Mouse (Mus musculus) hindbrain, embryonic 12.5 days (tissue): ENCODE measurements around the gene Gm49320. TPM values are rescaled to one million over a fixed set of nuclear protein-coding genes. Genes with fewer than 3 reads are reported as not detected.
A peak's percentile ranks its signal among the peaks of the same experiment; 100 is the strongest.

Experiments used
- ATAC-seq: fragments of 200-750 bp; cut with Nextera tagmentation; 2 replicates; pipeline ENCODE4 v1.8.0; 2017; ENCODE audit warnings: moderate TSS enrichment; ENCODE audit not compliant: low FRiP score
- H3K27ac ChIP-seq: fragments of 300-500 bp; sonication (generic); 2 replicates; pipeline ENCODE4 v1.5.1; 2016; ENCODE audit warnings: mild to moderate bottlenecking
- H3K27me3 ChIP-seq: fragments of 300-500 bp; sonication (generic); 2 replicates; pipeline ENCODE4 v1.6.1; 2016; ENCODE audit warnings: mild to moderate bottlenecking
- H3K36me3 ChIP-seq: fragments of 300-500 bp; sonication (generic); 2 replicates; pipeline ENCODE4 v1.6.1; 2016; ENCODE audit warnings: mild to moderate bottlenecking
- H3K4me1 ChIP-seq: fragments of 300-500 bp; sonication (generic); 2 replicates; pipeline ENCODE4 v1.6.1; 2016
- H3K4me2 ChIP-seq: fragments of 300-500 bp; sonication (generic); replicated peaks from 2 replicates; pipeline ENCODE4 v1.6.1; 2016; ENCODE audit warnings: mild to moderate bottlenecking
- H3K4me3 ChIP-seq: fragments of 300-500 bp; sonication (generic); 2 replicates; pipeline ENCODE4 v1.5.1; 2016; ENCODE audit warnings: mild to moderate bottlenecking
- H3K9ac ChIP-seq: fragments of 300-500 bp; sonication (generic); 2 replicates; pipeline ENCODE4 v1.6.1; 2016; ENCODE audit warnings: mild to moderate bottlenecking, moderate library complexity
- H3K9me3 ChIP-seq: fragments of 300-500 bp; sonication (generic); replicated peaks from 2 replicates; pipeline ENCODE4 v1.6.1; 2016; ENCODE audit warnings: mild to moderate bottlenecking
- WGBS: fragments of 180-500 bp; shearing (Covaris S2); methylation state at CpG from one replicate; pipeline ENCODE4 v1.1.7; 2016; 5-methylcytosine and 5-hydroxymethylcytosine counted together
- polyA plus RNA-seq: library from polyadenylated mRNA; unstranded; fragments of >200 nt; fragmentation: Nextera tagmentation; extraction: Ambion mirVana; gene quantifications from 2 replicates; pipeline ENCODE4 v1.2.1, GENCODE M21; 2016

The Gm49320 gene
- polyA plus RNA-seq, 1 experiment from 2014 or later: 1.4 TPM

- Histone ChIP-seq H3K36me3 (no peaks in the 10 kb centered on the region), H3K27ac (no peak overlapping the region), H3K4me3 (no peak overlapping the region), H3K4me1 (peaks cover 6% of the 10 kb centered on the region), H3K9ac (no peak overlapping the region), H3K9me3 (no peaks in the 10 kb centered on the region), H3K4me2 (no peak overlapping the region), H3K27me3 (peaks cover 29% of the 10 kb centered on the region)
- no peak for ATAC-seq
- 63% methylated on average over 10 of the region's 10 CpGs for WGBS
Observed at GRCm38 (mm10) chr8:4230612-4231351, 7.9 kb upstream of the Gm49320 start.

DNA sequence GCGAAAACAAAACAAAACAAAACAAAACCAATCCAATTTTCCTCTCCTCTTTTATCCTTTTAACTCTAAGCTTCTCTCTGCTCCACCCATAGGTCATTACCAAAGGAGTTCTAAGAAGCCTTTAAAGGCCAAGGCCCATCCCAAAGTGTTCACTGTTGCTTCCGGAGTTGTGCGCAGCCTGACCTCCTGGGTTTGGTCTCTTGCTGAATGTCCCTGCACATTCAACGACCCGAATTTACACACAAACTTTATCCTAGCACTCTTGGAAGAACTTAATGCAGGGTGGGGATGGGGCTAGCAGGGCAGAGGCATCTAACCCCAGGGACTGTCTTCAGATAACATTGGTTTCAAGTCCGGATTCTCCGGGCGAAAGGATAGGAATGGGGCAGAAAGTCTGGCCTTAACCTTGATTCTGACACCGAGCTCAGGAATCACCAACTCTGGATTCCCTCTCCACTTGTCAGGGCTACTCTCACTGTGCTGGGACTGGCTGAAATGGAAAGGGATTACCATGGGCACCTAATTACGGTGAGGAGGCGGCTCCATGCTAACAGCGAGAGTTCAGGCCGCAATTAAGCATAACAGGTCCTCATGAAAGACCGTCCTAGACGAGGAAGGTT is 741 bp upstream of the Gm49320 start:
- whole genome bisulfite sequencing: 20% methylated on average over 15 of the region's 15 CpGs

DNA sequence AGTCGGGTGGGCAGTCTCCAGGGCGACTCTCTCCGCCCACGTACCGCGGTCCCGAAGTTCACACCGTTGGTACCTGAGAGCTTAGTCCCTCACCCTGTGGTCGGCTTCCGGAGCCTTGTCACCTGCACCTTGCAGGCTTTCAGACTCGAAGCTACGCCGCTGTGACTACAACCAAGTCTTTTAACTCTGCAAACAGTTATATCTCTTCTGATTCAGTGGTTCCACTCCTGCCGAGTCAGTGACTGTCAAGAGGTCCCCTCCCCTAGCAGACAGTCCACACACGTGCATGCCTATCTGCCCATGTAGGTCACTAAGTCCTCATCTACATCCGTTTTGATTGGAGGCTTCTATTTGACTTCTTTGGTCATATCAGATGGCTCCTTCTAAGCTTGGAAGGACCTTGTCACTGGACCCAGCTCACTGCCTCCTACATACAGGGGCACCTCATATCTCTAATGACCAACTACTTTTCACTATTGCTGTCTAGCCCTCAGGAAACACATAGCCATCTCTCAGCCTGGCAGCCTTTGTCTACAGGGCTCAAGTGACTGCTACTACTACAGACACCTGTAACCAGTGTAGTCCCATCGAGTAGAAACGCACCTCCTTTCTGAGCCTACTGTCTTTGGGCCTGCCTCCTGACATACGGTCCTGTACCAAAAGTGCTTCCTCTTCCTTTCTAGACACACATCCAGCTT is 677 bp downstream of the Gm49320 start:
- H3K4me3 ChIP-seq: peak overlapping the region; percentile 81
- H3K9ac ChIP-seq: peak overlapping the region; percentile 83
- peak overlapping the region; percentile 85 for H3K4me2 ChIP-seq
- peaks cover 34% of the 10 kb centered on the region for H3K36me3 ChIP-seq
- 0 out of 2 replicates have a peak, but pooled peaks cover 4% of the 10 kb centered on the region for H3K27me3 ChIP-seq
- ATAC-seq: peak; percentile 26; the same call in 1 of the 2 replicates
- H3K27ac ChIP-seq: peak overlapping the region; percentile 92
- H3K4me1 ChIP-seq: peaks cover 25% of the 10 kb centered on the region
- H3K9me3 ChIP-seq: no peaks in the 10 kb centered on the region
- WGBS: 14% methylated on average over 19 of the region's 19 CpGs

More for the DNA sequence above, 741 bp upstream of the Gm49320 start:
- Histone ChIP-seq H3K4me1 (peaks cover 25% of the 10 kb centered on the region), H3K4me2 (peak overlapping the region; percentile 72), H3K36me3 (peaks cover 19% of the 10 kb centered on the region), H3K4me3 (peak overlapping the region; percentile 81), H3K9ac (peak overlapping the region; percentile 73), H3K9me3 (no peaks in the 10 kb centered on the region), H3K27ac (peak overlapping the region; percentile 89), H3K27me3 (0 out of 2 replicates have a peak, but pooled peaks cover 4% of the 10 kb centered on the region)
- ATAC-seq: peak; percentile 6

DNA sequence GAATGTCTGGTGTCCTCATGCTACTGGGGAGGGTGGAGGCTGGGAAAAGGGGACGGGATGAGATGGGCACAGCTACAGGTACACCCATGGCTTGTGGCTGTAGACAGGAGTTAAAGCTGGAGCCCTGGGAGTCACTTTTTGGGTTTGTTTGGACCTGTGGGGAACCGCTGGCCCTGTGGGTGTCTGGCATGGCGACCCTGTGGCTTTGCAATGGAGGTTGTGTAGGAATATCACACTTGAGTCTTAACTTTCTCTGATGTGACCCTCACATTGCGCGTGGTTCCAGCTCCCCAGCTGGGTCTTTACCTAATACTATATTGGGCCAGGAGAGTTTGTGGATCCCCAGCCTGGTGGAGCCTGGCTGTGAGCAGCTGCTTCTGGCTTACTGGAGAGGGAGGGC is 6.4 kb downstream of the Gm49320 start:
- H3K36me3 ChIP-seq: peaks cover 73% of the 10 kb centered on the region
- H3K4me1 ChIP-seq: peaks cover 20% of the 10 kb centered on the region
- H3K27me3 ChIP-seq: 0 out of 2 replicates have a peak, but pooled peaks cover 4% of the 10 kb centered on the region
- no peaks in the 10 kb centered on the region for H3K9me3 ChIP-seq
- 93% methylated on average over 5 of the region's 5 CpGs for WGBS
- H3K9ac ChIP-seq: no peak overlapping the region
- ATAC-seq: no peak
- H3K27ac ChIP-seq: no peak overlapping the region
- no peak overlapping the region for H3K4me2 ChIP-seq
- no peak overlapping the region for H3K4me3 ChIP-seq

DNA sequence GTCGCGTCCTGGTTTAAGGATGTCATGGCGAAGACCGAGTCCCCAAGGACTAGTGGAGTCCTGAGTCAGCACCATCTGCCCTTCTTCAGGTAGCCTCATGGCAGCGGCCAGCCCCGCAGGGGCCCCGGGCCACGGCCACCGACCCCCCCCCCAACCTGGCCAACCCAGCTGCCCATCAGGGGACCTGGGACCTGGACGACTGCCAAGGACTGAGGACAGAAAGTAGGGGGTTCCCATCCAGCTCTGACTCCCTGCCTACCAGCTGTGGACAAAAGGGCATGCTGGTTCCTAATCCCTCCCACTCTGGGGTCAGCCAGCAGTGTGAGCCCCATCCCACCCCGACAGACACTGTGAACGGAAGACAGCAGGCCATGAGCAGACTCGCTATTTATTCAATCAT is 7.1 kb downstream of the Gm49320 start:
- Histone ChIP-seq H3K4me2 (no peak overlapping the region), H3K9me3 (no peaks in the 10 kb centered on the region), H3K4me3 (no peak overlapping the region), H3K27ac (no peak overlapping the region), H3K27me3 (0 out of 2 replicates have a peak, but pooled peaks cover 4% of the 10 kb centered on the region), H3K9ac (no peak overlapping the region), H3K4me1 (peaks cover 18% of the 10 kb centered on the region), H3K36me3 (peaks cover 70% of the 10 kb centered on the region)
- 84% methylated on average over 13 of the region's 13 CpGs for WGBS
- no peak for ATAC-seq

DNA sequence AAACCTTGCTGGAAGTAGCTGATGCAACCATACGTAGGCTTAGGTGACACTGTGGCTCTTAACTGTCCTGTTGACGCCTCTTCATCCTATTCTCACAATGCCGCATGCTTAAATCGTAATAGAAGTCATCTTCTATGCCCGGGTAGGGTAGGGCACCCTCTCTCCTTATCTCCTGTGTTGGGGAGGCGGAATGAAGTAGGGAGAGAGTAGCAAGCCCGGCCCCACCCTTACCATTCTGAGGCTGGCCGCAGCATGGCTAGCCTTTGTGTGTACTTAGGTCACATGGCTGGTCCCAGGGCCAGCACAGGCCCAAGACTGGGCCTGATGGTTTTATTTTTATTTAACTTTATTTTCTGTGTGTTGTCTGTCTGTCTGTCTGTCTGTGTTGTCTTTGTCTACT is 8.6 kb downstream of the Gm49320 start:
- Histone ChIP-seq H3K27me3 (0 out of 2 replicates have a peak, but pooled peaks cover 4% of the 10 kb centered on the region), H3K36me3 (peaks cover 62% of the 10 kb centered on the region), H3K9ac (no peak overlapping the region), H3K9me3 (no peaks in the 10 kb centered on the region), H3K27ac (no peak overlapping the region), H3K4me1 (peaks cover 12% of the 10 kb centered on the region), H3K4me2 (no peak overlapping the region), H3K4me3 (no peak overlapping the region)
- no peak for ATAC-seq
- 85% methylated on average over 8 of the region's 8 CpGs for WGBS

- H3K9ac ChIP-seq: no peak within 1 kb of the TSS
Observed at GRCm38 (mm10) chr8:4247951-4248540, 9.4 kb downstream of the Gm49320 start, which contains the start of gene Tgfbr3l. Gene Tgfbr3l (plus strand): TSS chr8:4248214.

DNA sequence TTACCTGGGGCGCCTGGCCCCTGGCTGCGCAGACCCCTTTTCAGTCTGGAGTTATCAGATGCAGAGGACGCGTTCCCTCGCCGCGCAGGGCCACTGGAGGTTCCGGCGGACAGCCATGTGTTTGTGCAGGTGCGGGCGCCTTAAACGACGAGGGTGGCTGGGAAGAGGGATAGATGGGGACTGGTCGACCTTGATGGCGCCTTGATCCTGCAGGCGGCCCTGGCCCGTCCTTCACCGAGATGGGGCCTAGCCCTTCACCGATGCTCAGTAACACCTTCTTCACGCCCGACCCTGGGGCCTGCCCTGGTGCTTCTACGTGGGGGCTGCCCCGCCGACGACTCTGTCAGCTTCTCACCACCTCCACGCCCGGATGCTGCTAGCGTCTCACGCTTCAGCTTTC is 10.5 kb downstream of the Gm49320 start:
- no peak overlapping the region for H3K9ac ChIP-seq
- H3K36me3 ChIP-seq: peaks cover 43% of the 10 kb centered on the region
- H3K4me2 ChIP-seq: no peak overlapping the region
- no peak for ATAC-seq
- H3K9me3 ChIP-seq: no peaks in the 10 kb centered on the region
- 13% methylated on average over 29 of the region's 29 CpGs for WGBS
- peaks cover 24% of the 10 kb centered on the region for H3K4me1 ChIP-seq
- no peak overlapping the region for H3K4me3 ChIP-seq
- 0 out of 2 replicates have a peak, but pooled peaks cover 4% of the 10 kb centered on the region for H3K27me3 ChIP-seq
- no peak overlapping the region for H3K27ac ChIP-seq

More at GRCm38 (mm10) chr8:4247951-4248540, 9.4 kb downstream of the Gm49320 start, which contains the start of gene Tgfbr3l:
- Histone ChIP-seq H3K27me3 (0 out of 2 replicates have a peak, but pooled peaks cover 4% of the 10 kb centered on the region), H3K4me1 (peaks cover 17% of the 10 kb centered on the region), H3K9me3 (no peaks in the 10 kb centered on the region), H3K27ac (no peak within 1 kb of the TSS), H3K4me3 (no peak within 1 kb of the TSS), H3K36me3 (peaks cover 54% of the 10 kb centered on the region), H3K4me2 (no peak within 1 kb of the TSS)
- WGBS: 79% methylated on average over 15 of the region's 15 CpGs
- no peak for ATAC-seq

- H3K4me3 ChIP-seq: no peak overlapping the region
- H3K36me3 ChIP-seq: peaks cover 40% of the 10 kb centered on the region
- WGBS: 29% methylated on average over 26 of the region's 26 CpGs
- no peak overlapping the region for H3K27ac ChIP-seq
- 0 out of 2 replicates have a peak, but pooled peaks have one; percentile 1 for ATAC-seq
- H3K9me3 ChIP-seq: no peaks in the 10 kb centered on the region
- 0 out of 2 replicates have a peak, but pooled peaks cover 4% of the 10 kb centered on the region for H3K27me3 ChIP-seq
- H3K9ac ChIP-seq: no peak overlapping the region
- peaks cover 29% of the 10 kb centered on the region for H3K4me1 ChIP-seq
- H3K4me2 ChIP-seq: 0 out of 2 replicates have a peak overlapping the region, but pooled peaks have one; percentile 3
Observed at GRCm38 (mm10) chr8:4250306-4250970, 11.8 kb downstream of the Gm49320 start.

GRCm38 (mm10) chr8:4252116-4252760 is 13.6 kb downstream of the Gm49320 start:
- Histone ChIP-seq H3K9ac (peak overlapping the region; percentile 91), H3K36me3 (peaks cover 36% of the 10 kb centered on the region), H3K27me3 (0 out of 2 replicates have a peak, but pooled peaks cover 4% of the 10 kb centered on the region), H3K4me3 (peak overlapping the region; percentile 89), H3K9me3 (no peaks in the 10 kb centered on the region), H3K27ac (peak overlapping the region; percentile 95; the same call in 1 of the 2 replicates), H3K4me1 (peaks cover 38% of the 10 kb centered on the region), H3K4me2 (peak overlapping the region; percentile 86)
- ATAC-seq: no peak
- WGBS: 47% methylated on average over 8 of the region's 8 CpGs
